Mouse (Mus musculus) E14TG2a.4 (cell line): ENCODE data around the gene Klf12.

Experiments used
- CTCF ChIP-seq: conservative IDR thresholded peaks from 2 replicates; pipeline ENCODE4 v1.5.1; 2014; ENCODE audit warnings: low read length
- NANOG ChIP-seq: IDR thresholded peaks from 2 replicates; pipeline ENCODE4 v1.6.1; 2014; ENCODE audit warnings: borderline replicate concordance, low read length, mixed read lengths
- POU5F1 ChIP-seq: IDR thresholded peaks from 2 replicates; pipeline ENCODE4 v1.6.1; 2014; ENCODE audit warnings: low read length, borderline replicate concordance

- TF ChIP-seq CTCF = no peak
- no peak for TF ChIP-seq POU5F1
- no peak for TF ChIP-seq NANOG
Observed at GRCm38 (mm10) chr14:99886503-99886902, 398.0 kb downstream of the Klf12 start.
